Mouse (Mus musculus) A20 (cell line): ENCODE data around the gene Mt1.
A peak's percentile ranks its signal among the peaks of the same experiment; 100 is the strongest.
"Not testable (repeated sequence)": the region's sequence is repeated elsewhere in the genome, so short reads cannot be mapped to it uniquely, and the experiment has no call there.

Experiments
- DNase-seq: peaks from one replicate; pipeline ENCODE4 v3.0.0-alpha.2; 2011; ENCODE audit warnings: low read depth, low spot score

Gene Mt1

GRCm38 (mm10) chr8:94178857-94179712 is at the start of gene Mt1:
Gene Mt1, plus strand, starts transcription at chr8:94179082.
- no peak for DNase-seq

DNA sequence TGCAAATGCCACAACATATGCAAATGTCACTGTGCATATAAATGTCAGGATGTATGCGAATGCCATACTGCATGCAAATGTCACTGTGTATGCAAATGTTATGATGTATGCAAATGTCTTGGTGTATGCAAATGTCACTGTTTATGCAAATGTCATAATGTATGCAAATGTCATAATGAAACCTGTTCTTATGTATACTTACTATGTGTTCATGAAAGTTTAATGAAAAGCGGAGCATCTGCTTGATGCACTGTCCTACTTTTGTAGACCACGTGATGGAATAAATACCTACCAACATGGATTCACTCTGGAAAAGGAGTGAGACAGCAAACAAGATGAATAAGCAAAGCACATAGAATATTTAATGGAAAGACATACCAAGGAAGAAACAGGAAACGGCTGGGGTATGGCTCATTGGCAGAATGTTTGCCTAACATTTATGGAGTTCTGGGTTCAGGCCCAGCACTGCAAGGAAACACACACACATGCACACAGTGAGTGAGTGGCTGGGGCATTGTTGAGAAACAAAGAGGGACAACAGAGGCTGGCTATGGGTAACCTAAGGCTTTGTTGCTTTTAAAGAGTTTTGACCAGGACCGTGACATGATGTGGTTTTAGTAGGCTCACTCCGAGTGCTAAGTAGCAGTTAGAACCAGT is 49.6 kb upstream of the Mt1 start:
- DNase-seq = no peak

GRCm38 (mm10) chr8:94130126-94130525 is 48.8 kb upstream of the Mt1 start:
- DNase-seq = no peak

DNA sequence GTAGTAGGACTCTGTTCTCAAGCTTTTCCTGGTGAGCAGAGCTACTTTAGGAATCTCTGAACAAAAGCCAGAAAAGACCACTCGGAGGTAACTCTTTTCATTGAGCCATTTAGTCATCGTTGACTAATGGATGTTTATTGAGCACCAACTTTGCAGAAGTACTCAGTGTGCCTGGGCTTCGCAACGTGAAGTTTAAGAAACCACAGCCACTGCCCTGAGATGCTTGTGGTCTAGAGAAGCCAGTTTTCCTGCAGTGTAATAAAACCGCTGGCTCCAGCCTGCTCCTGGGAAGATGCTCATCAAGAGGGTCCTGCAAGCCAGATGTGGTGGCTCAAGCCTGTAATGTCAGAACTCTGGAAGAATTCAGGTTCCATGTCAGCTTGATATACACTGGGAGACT is 46.8 kb upstream of the Mt1 start:
- DNase-seq = no peak

- DNase-seq = not testable (repeated sequence)
Measured at GRCm38 (mm10) chr8:94134601-94135000, 44.3 kb upstream of the Mt1 start.

DNA sequence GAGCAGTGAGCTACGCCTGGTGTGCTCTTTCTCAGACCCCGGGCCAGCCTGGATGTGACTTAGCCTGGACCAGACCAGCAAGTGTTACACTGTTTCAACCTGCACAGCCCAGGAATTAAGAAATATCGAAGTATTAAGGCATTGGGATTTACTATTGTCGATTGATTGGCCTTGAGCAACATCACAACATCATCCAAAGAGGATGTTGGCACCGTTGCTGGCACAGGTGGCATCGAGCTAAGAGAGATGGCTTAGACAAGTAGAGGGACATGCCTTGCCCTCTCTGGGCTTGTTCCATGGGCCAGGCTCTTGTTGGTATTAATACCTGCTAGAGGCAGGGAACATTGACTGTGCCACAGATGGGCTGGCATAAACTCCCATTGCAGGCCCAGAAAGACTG is 43.3 kb upstream of the Mt1 start:
- DNase-seq = no peak

DNA sequence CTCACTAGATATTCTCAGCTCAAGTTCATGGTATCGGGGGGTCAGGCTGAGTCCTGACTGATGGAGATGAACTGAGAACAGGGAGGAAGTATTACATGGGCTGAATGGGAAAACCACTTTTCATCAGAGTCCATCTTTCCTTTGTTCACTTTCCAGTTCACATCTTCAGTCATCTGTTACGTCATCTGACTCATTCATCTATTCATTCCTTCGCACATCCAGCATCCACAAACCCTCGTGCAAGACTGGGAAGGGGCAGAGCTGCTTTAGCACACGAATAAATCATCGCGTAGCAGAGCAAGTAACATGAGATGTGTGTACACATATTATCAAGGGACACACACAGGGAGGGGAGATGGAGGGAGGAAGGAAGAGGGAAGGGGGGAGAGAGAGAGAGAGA is 42.7 kb upstream of the Mt1 start:
- no peak for DNase-seq

GRCm38 (mm10) chr8:94136933-94137332 is 41.9 kb upstream of the Mt1 start, which contains the start of gene Mt4:
Gene Mt4, plus strand, starts transcription at chr8:94137197.
- no peak for DNase-seq

GRCm38 (mm10) chr8:94140266-94140795 is 38.6 kb upstream of the Mt1 start:
- DNase-seq = no peak

- DNase-seq = no peak
Measured at GRCm38 (mm10) chr8:94148236-94148635, 30.6 kb upstream of the Mt1 start.

DNA sequence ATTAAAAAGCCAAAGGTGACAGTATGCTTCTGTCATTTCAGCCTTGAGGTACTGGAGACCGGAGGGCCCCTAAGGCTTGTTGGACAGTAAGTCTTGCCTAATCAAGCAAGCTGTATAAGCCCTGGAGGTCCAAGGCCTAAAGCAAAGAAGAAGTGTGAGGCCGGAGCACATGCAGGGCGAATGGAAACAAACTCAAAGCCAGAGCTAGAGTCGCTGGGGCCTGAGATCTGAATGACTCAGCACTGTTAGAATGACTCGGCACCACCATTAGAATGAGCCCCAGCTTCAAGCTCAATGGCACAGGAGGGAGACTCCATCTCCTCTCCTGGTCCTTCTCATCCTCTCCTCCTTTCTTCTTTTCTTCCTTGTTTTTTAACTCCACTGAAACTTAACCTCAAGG is 28.0 kb upstream of the Mt1 start:
- peak; percentile 31 for DNase-seq

GRCm38 (mm10) chr8:94152513-94153300 is 26.2 kb upstream of the Mt1 start, which contains the start of gene Mt3:
Gene Mt3, plus strand, starts transcription at chr8:94152607.
- DNase-seq = peak; percentile 83

DNA sequence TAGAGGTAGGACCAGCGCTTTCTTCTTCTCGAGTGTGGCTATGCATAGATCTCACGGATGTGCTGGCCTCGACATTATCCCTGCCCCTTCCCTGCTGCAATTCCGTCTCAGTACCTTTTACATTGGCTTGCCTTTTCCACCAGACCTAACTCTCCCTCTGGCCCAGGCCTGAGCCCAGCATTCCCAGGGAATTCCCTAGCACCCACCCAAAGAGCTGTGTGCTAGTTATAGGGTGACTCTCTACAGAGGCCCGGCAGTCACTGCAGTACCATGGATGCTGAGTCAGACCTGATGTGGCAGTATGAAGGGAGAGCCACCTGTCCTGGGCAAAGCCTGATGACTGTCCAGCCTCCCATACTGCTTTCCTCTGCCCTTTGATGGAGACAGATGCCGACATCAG is 25.4 kb upstream of the Mt1 start:
- no peak for DNase-seq

- DNase-seq = no peak
Measured at GRCm38 (mm10) chr8:94154537-94154936, 24.3 kb upstream of the Mt1 start.

DNA sequence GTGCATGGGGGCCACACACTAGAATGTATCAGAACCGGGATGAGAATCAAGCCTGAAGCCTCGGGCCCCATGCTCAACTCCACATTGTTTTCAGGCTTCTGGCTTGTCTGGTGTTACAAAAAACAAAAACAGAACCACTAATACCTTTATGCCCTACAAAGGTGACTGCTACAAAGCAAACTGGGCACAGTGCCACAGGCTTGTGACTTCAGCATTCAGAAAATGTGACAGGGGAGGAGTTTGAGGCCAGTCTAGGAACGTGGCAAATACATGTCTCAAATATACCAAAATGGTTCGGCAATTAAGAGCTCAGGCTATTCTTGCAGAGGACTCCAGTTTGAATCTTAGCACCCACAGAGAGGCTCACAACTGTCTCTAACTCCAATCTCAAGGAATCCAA is 22.8 kb upstream of the Mt1 start:
- DNase-seq = no peak

GRCm38 (mm10) chr8:94165772-94166171 is 13.1 kb upstream of the Mt1 start:
- not testable (repeated sequence) for DNase-seq

DNA sequence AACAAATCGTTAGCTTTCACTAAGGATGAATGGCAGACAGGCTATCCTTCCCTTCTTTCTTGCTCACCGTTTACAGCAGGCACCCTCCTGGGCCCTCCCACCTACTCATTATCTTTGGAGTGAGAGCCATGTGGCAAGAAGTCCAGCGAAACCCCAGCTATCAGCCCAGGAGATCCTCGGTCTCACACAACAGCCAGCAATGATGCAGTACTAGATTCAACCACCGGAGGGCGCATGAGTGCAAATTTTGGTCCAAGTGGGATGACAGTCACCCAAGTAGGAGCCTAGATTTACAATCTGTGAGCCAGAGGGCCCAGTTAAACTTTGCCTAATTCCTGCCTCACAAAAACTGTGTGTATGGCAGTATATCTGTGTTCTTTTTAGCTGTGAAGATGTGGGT is 11.6 kb upstream of the Mt1 start:
- DNase-seq = peak; percentile 83

GRCm38 (mm10) chr8:94169547-94169946 is 9.3 kb upstream of the Mt1 start:
- DNase-seq = no peak

DNA sequence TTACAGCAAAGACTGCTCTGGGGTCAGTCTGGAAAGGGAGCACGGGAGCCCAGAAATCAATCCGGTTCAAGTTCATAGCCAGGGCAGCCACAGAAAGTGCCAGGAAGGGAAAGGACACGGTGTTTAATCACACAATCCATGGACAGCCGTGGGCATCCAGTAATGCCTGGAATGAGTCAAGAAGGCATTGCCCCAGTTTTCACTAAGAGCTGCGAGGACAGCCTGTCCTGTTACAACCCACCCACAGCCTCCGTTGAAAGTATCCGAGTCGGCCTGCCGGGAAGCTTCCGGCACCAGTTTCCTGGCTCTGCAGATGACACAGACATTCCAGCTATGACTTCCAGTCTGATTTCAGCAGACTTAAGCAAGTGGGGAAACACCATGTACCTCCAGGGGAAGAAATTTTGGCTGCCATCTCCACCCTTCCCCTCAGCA is 7.5 kb upstream of the Mt1 start:
- DNase-seq = no peak

- DNase-seq = no peak
Measured at GRCm38 (mm10) chr8:94172075-94172808, 6.6 kb upstream of the Mt1 start, which contains the start of gene Mt2. Gene Mt2, plus strand, starts transcription at chr8:94172664.
